Mouse (Mus musculus) thymus, adult 2 months (tissue): ENCODE results near the gene Ppfia1.

ENCODE experiments used
- CTCF ChIP-seq: fragments of 200-500 bp; IDR thresholded peaks from 2 replicates; pipeline ENCODE4 v1.5.1; 2012; ENCODE audit warnings: mild to moderate bottlenecking, control low read depth, low read length, moderate library complexity, borderline replicate concordance; ENCODE audit not compliant: control insufficient read depth, poor library complexity, insufficient read depth; ENCODE audit errors: extremely low read depth
- POLR2A ChIP-seq: fragments of 200-500 bp; IDR thresholded peaks from 2 replicates; pipeline ENCODE4 v1.6.1; 2012; ENCODE audit warnings: mild to moderate bottlenecking, low read length, control low read depth, moderate library complexity; ENCODE audit not compliant: control insufficient read depth, poor library complexity, insufficient read depth; ENCODE audit errors: extremely low read depth

DNA sequence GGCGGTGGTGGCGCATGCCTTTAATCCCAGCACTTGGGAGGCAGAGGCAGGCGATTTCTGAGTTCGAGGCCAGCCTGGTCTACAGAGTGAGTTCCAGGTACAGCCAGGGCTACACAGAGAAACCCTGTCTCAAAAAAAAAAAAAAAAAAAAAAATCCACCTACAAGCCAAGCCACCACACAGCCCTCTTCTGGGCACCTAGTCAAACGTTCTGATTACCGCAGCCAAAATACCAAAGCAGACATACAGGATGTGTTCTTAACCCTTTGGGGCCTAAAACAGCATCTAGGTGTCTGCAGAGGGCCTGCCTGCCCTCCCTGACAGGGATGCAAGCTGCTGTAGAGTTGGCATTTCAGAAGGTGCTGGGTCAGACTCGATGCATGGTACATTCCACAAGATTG lies 91.0 kb downstream of the Ppfia1 start:
- TF ChIP-seq CTCF (no peak), POLR2A (no peak)
